Mouse (Mus musculus): ENCODE results near the gene Acy3.

DNA sequence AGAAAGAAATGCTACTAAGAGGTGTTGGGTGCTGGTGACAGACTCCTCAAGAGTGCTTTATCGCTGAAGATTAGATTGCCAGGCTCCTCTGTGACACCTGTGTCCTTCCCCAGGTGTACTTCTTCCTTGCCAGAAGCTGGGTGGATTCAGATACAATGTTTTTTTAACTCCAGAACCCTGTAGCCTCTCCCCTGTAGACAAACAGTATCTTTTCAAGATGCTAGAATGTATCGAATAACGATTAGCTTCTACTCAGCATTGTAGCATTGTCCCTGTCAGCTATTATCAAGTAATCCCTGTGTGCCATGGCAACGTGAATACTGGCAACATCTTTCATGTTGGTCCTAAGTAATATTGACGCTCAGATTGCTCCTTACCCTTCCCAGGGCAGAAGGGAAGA is 47.4 kb downstream of the Acy3 start:
- no peak for TF ChIP-seq CTCF (IDR thresholded peaks at IDR 0.05; ENCODE audit: low read depth)
- TF ChIP-seq EP300 (IDR thresholded peaks at IDR 0.05; ENCODE audit: low read depth) = no peak
